Mouse (Mus musculus) midbrain, embryonic 12.5 days (tissue): ENCODE measurements around the gene Timm9. TPM values are rescaled to one million over a fixed set of nuclear protein-coding genes. Genes with fewer than 3 reads are reported as not detected.

Experiments used
- ATAC-seq: fragments of 200-750 bp; cut with Nextera tagmentation; 2 replicates; pipeline ENCODE4 v1.8.0; 2017; ENCODE audit warnings: low read depth, moderate TSS enrichment, moderate library complexity; ENCODE audit not compliant: low FRiP score
- H3K27ac ChIP-seq: fragments of 300-500 bp; sonication (generic); replicated peaks from 2 replicates; pipeline ENCODE4 v1.5.1; 2016; ENCODE audit warnings: mild to moderate bottlenecking
- H3K27me3 ChIP-seq: fragments of 300-500 bp; sonication (generic); 2 replicates; pipeline ENCODE4 v1.6.1; 2016; ENCODE audit warnings: mild to moderate bottlenecking
- H3K36me3 ChIP-seq: fragments of 300-500 bp; sonication (generic); 2 replicates; pipeline ENCODE4 v1.6.1; 2016
- H3K4me1 ChIP-seq: fragments of 300-500 bp; sonication (generic); 2 replicates; pipeline ENCODE4 v1.6.1; 2016
- H3K4me2 ChIP-seq: fragments of 300-500 bp; sonication (generic); replicated peaks from 2 replicates; pipeline ENCODE4 v1.6.1; 2016; ENCODE audit warnings: mild to moderate bottlenecking, moderate library complexity
- H3K4me3 ChIP-seq: fragments of 300-500 bp; sonication (generic); 2 replicates; pipeline ENCODE4 v1.5.1; 2016; ENCODE audit warnings: mild to moderate bottlenecking
- H3K9ac ChIP-seq: fragments of 300-500 bp; sonication (generic); replicated peaks from 2 replicates; pipeline ENCODE4 v1.6.1; 2016; ENCODE audit warnings: mild to moderate bottlenecking, moderate library complexity
- H3K9me3 ChIP-seq: fragments of 300-500 bp; sonication (generic); 2 replicates; pipeline ENCODE4 v1.6.1; 2016; ENCODE audit warnings: mild to moderate bottlenecking
- WGBS: fragments of 180-500 bp; shearing (Covaris S2); methylation state at CpG from one replicate; pipeline ENCODE4 v1.1.7; 2016; 5-methylcytosine and 5-hydroxymethylcytosine counted together
- polyA plus RNA-seq: library from polyadenylated mRNA; unstranded; fragments of >200 nt; fragmentation: Nextera tagmentation; extraction: Ambion mirVana; gene quantifications from 2 replicates; pipeline ENCODE4 v1.2.1, GENCODE M21; 2016

Gene Timm9
- polyA plus RNA-seq = 66.0 and 74.5 TPM in 2 replicates

GRCm38 (mm10) chr12:71136130-71136973, at the start of gene Timm9, which contains the start of gene 2700049A03Rik:
TSS of gene Timm9 (minus strand) at chr12:71136684.
TSS of gene 2700049A03Rik (plus strand) at chr12:71136848.
- WGBS = under 1% methylated on average over 52 of the region's 52 CpGs
- Histone ChIP-seq H3K4me3 (peak within 1 kb of the TSS; percentile 87), H3K4me2 (peak within 1 kb of the TSS; percentile 88), H3K4me1 (peaks cover 22% of the 10 kb centered on the region), H3K27ac (peak within 1 kb of the TSS; percentile 75), H3K9me3 (no peaks in the 10 kb centered on the region), H3K9ac (peak within 1 kb of the TSS; percentile 90), H3K27me3 (no peaks in the 10 kb centered on the region), H3K36me3 (peaks cover 32% of the 10 kb centered on the region)
- ATAC-seq = peak; percentile 93

GRCm38 (mm10) chr12:71184396-71184795, 47.9 kb upstream of the Timm9 start:
- ATAC-seq = no peak
- 93% methylated on average over 4 of the region's 4 CpGs for WGBS

DNA sequence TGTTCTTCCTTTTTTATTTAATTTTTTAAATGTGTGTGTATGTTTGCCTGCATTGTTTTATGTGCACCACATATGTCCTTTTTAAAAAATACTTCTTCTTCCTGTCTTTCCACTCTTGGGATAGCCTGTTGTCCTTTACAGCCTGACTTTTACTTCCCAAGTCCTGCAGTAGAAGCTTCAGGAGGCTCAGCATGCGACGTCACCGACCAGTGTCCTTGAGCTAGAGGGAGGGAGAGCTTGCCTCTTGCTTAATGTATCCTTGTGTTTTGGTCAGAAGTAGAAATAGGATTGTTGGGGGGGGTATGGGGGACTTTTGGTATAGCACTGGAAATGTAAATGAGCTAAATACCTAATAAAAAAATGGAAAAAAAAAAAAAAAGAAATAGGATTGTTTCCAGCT, 47.3 kb upstream of the Timm9 start:
- H3K36me3 ChIP-seq = peaks cover 56% of the 10 kb centered on the region
- WGBS = 94% methylated on average over 3 of the region's 3 CpGs
- no peak overlapping the region for H3K27ac ChIP-seq
- H3K4me3 ChIP-seq = no peak overlapping the region
- ATAC-seq = no peak
- H3K9ac ChIP-seq = no peak overlapping the region
- H3K27me3 ChIP-seq = no peaks in the 10 kb centered on the region
- H3K9me3 ChIP-seq = no peaks in the 10 kb centered on the region
- no peak overlapping the region for H3K4me2 ChIP-seq
- no peaks in the 10 kb centered on the region for H3K4me1 ChIP-seq

More at GRCm38 (mm10) chr12:71184396-71184795, 47.9 kb upstream of the Timm9 start:
- Histone ChIP-seq H3K9me3 (no peaks in the 10 kb centered on the region), H3K9ac (no peak overlapping the region), H3K27me3 (no peaks in the 10 kb centered on the region), H3K4me1 (no peaks in the 10 kb centered on the region), H3K27ac (no peak overlapping the region), H3K4me2 (no peak overlapping the region), H3K36me3 (peaks cover 55% of the 10 kb centered on the region), H3K4me3 (no peak overlapping the region)

GRCm38 (mm10) chr12:71169911-71170310, 33.4 kb upstream of the Timm9 start:
- H3K27me3 ChIP-seq = no peaks in the 10 kb centered on the region

DNA sequence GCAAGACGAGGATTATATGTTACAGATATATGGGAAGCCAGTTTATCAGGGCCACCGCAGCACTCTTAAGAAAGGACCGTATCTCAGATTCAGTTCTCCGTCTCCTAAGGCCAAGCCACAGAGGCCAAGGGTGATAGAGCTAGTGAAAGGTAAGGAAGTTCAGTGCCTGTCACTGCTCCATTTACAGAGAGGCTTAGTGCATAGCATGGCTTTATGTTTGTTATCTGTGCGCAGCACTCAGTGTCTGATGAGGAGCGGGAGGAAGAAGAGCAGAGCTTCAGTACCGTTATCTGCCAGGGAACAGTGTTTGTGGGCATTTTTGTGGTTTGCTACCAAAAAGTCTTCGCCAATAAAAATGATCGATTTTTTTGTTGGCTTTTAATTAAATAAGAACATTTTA, 27.9 kb upstream of the Timm9 start:
- Histone ChIP-seq H3K9me3 (no peaks in the 10 kb centered on the region), H3K36me3 (peaks cover 71% of the 10 kb centered on the region), H3K4me2 (no peak overlapping the region), H3K27ac (no peak overlapping the region), H3K4me1 (no peaks in the 10 kb centered on the region), H3K27me3 (no peaks in the 10 kb centered on the region), H3K9ac (no peak overlapping the region), H3K4me3 (no peak overlapping the region)
- no peak for ATAC-seq
- WGBS = 95% methylated on average over 9 of the region's 9 CpGs

More at GRCm38 (mm10) chr12:71169911-71170310, 33.4 kb upstream of the Timm9 start:
- ATAC-seq = no peak
- H3K4me2 ChIP-seq = no peak overlapping the region
- WGBS = 93% methylated on average over 1 of the region's 1 CpGs
- no peaks in the 10 kb centered on the region for H3K9me3 ChIP-seq
- H3K9ac ChIP-seq = no peak overlapping the region
- H3K27ac ChIP-seq = no peak overlapping the region
- H3K36me3 ChIP-seq = peaks cover 52% of the 10 kb centered on the region
- H3K4me1 ChIP-seq = no peaks in the 10 kb centered on the region
- H3K4me3 ChIP-seq = no peak overlapping the region

DNA sequence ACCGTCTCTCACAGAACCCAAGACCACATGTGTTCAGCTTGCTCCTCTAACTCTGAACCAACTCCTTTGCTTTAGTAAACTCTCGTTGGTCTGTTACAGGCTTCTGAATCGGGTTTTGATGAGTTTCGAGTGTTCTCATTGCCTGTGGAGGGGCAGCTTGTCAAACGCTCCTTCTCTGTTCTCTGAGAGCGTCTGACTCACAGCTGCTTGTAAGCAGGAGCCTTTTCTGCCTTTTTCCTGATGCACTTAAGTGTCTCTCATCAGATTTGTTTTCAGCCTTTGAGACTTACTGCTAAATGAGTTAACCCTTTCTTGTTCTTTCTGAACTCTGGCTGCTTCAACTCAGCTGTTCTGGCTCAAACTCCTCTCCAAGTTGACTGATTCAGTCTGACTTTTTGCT, 21.5 kb upstream of the Timm9 start:
- no peak overlapping the region for H3K27ac ChIP-seq
- no peak for ATAC-seq
- H3K4me2 ChIP-seq = no peak overlapping the region
- no peaks in the 10 kb centered on the region for H3K27me3 ChIP-seq
- no peaks in the 10 kb centered on the region for H3K9me3 ChIP-seq
- H3K4me1 ChIP-seq = no peaks in the 10 kb centered on the region
- 89% methylated on average over 6 of the region's 6 CpGs for WGBS
- no peak overlapping the region for H3K4me3 ChIP-seq
- no peak overlapping the region for H3K9ac ChIP-seq
- H3K36me3 ChIP-seq = peaks cover 81% of the 10 kb centered on the region

- no peak for ATAC-seq
- Histone ChIP-seq H3K9me3 (no peaks in the 10 kb centered on the region), H3K4me1 (no peaks in the 10 kb centered on the region), H3K4me2 (no peak overlapping the region), H3K27me3 (no peaks in the 10 kb centered on the region), H3K27ac (no peak overlapping the region), H3K4me3 (no peak overlapping the region), H3K9ac (no peak overlapping the region), H3K36me3 (peaks cover 74% of the 10 kb centered on the region)
- WGBS = 96% methylated on average over 6 of the region's 6 CpGs
Measured at GRCm38 (mm10) chr12:71154979-71155378, 18.5 kb upstream of the Timm9 start.

GRCm38 (mm10) chr12:71150167-71150566, 13.7 kb upstream of the Timm9 start:
- Histone ChIP-seq H3K36me3 (peaks cover 77% of the 10 kb centered on the region), H3K4me2 (no peak overlapping the region), H3K9me3 (no peaks in the 10 kb centered on the region), H3K9ac (no peak overlapping the region), H3K4me3 (no peak overlapping the region), H3K27me3 (no peaks in the 10 kb centered on the region), H3K27ac (no peak overlapping the region), H3K4me1 (no peaks in the 10 kb centered on the region)
- ATAC-seq = no peak
- 95% methylated on average over 8 of the region's 8 CpGs for WGBS

- H3K36me3 ChIP-seq = peaks cover 76% of the 10 kb centered on the region
- ATAC-seq = no peak
- 89% methylated on average over 6 of the region's 6 CpGs for WGBS
Measured at GRCm38 (mm10) chr12:71149456-71149855, 13.0 kb upstream of the Timm9 start.

DNA sequence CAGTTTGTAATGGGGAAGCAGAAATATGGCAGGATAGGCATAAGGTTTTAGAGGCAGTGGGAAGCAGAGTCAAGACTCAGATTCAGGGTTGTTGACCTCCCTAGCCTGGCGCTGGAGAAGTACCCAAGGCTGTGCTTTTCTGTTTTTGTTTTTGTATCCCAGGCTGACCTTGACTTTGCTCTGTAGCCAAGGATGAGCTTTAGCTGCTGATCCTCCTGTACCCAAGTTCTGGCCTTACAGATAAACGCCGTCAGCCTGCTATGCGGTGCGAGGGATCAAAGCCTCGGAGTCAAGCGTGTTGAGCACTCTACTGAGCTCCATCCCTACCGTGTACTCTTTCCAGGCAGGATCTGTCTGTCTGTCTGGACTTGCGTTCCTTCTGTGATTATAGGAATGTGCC, 12.3 kb upstream of the Timm9 start:
- no peak overlapping the region for H3K4me2 ChIP-seq
- no peak overlapping the region for H3K27ac ChIP-seq
- no peak overlapping the region for H3K4me3 ChIP-seq
- 97% methylated on average over 9 of the region's 9 CpGs for WGBS
- ATAC-seq = no peak
- H3K36me3 ChIP-seq = peaks cover 75% of the 10 kb centered on the region
- no peak overlapping the region for H3K9ac ChIP-seq
- no peaks in the 10 kb centered on the region for H3K27me3 ChIP-seq
- H3K9me3 ChIP-seq = no peaks in the 10 kb centered on the region
- H3K4me1 ChIP-seq = no peaks in the 10 kb centered on the region

More at GRCm38 (mm10) chr12:71149456-71149855, 13.0 kb upstream of the Timm9 start:
- Histone ChIP-seq H3K27me3 (no peaks in the 10 kb centered on the region), H3K27ac (no peak overlapping the region), H3K4me1 (no peaks in the 10 kb centered on the region), H3K4me2 (no peak overlapping the region), H3K9me3 (no peaks in the 10 kb centered on the region), H3K9ac (no peak overlapping the region), H3K4me3 (no peak overlapping the region)

DNA sequence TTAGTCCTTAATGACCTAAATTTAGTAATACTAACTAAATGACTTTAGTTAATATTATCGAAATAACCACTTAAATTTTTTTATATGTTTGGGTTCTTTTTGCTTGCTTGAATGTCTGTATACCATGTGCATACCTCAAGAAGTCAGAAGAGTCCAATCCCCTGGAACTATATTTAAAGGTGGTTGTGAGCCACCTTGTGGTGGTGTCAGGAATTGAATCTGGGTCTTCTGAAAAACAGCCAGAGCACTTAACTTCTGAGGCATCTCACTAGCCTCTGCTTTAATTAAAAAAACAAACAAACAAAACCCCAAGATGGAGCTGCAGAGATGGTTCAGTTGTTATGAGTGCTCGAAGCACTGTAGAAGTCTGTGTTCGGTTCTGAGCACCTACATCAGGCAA, 11.2 kb upstream of the Timm9 start:
- Histone ChIP-seq H3K36me3 (peaks cover 75% of the 10 kb centered on the region), H3K9me3 (no peaks in the 10 kb centered on the region), H3K27me3 (no peaks in the 10 kb centered on the region), H3K4me3 (no peak overlapping the region), H3K27ac (no peak overlapping the region), H3K4me2 (no peak overlapping the region), H3K4me1 (no peaks in the 10 kb centered on the region), H3K9ac (no peak overlapping the region)
- 89% methylated on average over 3 of the region's 3 CpGs for WGBS
- ATAC-seq = no peak

GRCm38 (mm10) chr12:71141189-71141588, 4.7 kb upstream of the Timm9 start:
- ATAC-seq = no peak
- Histone ChIP-seq H3K36me3 (peaks cover 60% of the 10 kb centered on the region), H3K27ac (no peak overlapping the region), H3K4me3 (no peak overlapping the region), H3K9me3 (no peaks in the 10 kb centered on the region), H3K9ac (no peak overlapping the region), H3K27me3 (no peaks in the 10 kb centered on the region), H3K4me2 (no peak overlapping the region), H3K4me1 (peaks cover 18% of the 10 kb centered on the region)
